Mouse (Mus musculus): ENCODE measurements around the gene Evi5. TPM values are rescaled to one million over a fixed set of nuclear protein-coding genes. Genes with fewer than 3 reads are reported as not detected.

Gene Evi5
- polyA plus RNA-seq (2015; fragmentation: Nextera tagmentation; extraction: Ambion mirVana): 60.3 and 63.6 TPM in 2 replicates

DNA sequence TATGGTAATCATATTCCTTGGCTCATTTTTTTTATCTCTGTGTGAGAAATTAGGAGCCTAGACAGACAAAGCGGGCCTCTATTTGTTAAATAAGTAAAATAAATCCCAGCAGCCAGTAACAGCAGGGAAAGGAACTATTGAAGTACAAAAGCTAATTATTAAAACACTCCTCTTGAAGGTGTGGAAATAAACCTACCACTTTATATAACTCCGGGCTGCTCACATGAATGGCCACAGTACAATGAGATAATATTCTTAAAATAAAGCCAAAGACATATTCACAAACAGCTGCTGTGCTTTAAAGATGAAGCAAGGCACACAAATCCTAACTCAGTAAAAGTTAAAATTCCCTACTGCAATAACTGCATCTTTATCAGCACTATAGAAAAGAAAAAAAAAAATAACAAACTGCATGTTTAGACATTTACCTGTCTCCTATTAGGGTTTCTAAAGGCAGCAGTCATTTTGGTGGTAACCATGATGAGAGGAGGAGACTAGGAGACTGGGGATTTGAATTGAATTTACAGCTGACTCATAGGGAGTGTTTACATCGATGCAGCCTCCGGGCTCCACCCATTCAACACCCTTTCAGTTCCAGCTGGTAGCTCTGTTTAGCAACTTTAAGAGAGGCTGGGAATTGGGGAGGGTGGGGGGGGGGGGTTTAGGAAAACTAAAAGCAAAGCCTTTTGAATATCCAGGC lies at the start of gene Evi5:
Evi5 (minus strand) TSS at position 547 of the 700 bp plus-strand sequence.
- WGBS: 35% methylated on average over 4 of the region's 4 CpGs
- H3K4me1 ChIP-seq: no peaks in the 10 kb centered on the region
- no peak within 1 kb of the TSS for H3K4me2 ChIP-seq
- H3K27me3 ChIP-seq: no peaks in the 10 kb centered on the region
- no peak within 1 kb of the TSS for H3K4me3 ChIP-seq
- no peak for ATAC-seq (ENCODE audit: insufficient number of reproducible peaks, low FRiP score, low TSS enrichment, low read depth)
- H3K9me3 ChIP-seq: no peaks in the 10 kb centered on the region
- H3K27ac ChIP-seq: no peak within 1 kb of the TSS
- no peak within 1 kb of the TSS for H3K9ac ChIP-seq
- no peaks in the 10 kb centered on the region for H3K36me3 ChIP-seq

DNA sequence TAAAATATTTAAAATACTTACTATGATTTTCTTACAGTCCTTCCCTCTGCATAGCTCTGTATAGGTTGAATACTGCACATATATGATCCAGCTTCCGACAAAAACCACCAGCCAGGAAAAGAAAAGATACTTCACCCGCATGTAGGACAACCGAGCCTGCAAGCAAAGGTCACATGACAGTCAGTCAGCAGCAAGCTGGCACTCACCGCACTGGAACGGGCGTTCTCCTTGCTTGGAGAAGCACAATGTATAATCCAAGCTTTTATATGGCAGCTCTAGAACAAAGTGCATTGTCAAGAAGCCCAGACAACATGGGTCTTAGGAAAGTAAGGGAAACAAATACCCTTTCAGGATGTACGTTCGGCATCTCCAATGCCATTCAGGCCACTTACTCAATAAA lies 49.7 kb upstream of the Evi5 start:
- Histone ChIP-seq H3K9ac (no peak overlapping the region), H3K4me1 (no peaks in the 10 kb centered on the region), H3K36me3 (no peaks in the 10 kb centered on the region), H3K27me3 (no peaks in the 10 kb centered on the region), H3K27ac (no peak overlapping the region), H3K9me3 (no peaks in the 10 kb centered on the region), H3K4me2 (no peak overlapping the region), H3K4me3 (no peak overlapping the region)
- 84% methylated on average over 8 of the region's 8 CpGs for WGBS
- ATAC-seq (ENCODE audit: insufficient number of reproducible peaks, low FRiP score, low TSS enrichment, low read depth): no peak

DNA sequence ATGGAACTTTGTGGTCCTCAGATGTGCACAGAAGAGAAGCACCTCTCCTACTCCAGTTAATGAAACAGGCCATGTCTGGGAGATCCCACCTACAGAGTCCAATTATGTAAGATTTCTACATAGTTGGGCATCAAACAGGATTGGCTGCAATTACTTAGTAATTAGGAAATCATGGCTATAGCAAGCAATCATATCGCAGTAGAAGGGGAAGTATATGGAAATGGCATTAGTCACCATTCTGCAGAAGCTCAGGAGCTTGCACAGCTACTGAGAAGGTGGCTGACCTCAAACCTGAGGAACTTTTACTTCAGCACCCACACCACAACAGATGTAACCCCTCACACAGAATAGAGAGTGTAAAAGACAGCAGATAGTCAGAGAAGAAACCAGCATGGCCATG lies 47.9 kb upstream of the Evi5 start:
- Histone ChIP-seq H3K27ac (no peak overlapping the region), H3K4me3 (no peak overlapping the region), H3K9ac (no peak overlapping the region), H3K9me3 (no peaks in the 10 kb centered on the region), H3K36me3 (no peaks in the 10 kb centered on the region), H3K27me3 (no peaks in the 10 kb centered on the region), H3K4me2 (no peak overlapping the region), H3K4me1 (no peaks in the 10 kb centered on the region)
- WGBS: 84% methylated on average over 1 of the region's 1 CpGs
- no peak for ATAC-seq (ENCODE audit: insufficient number of reproducible peaks, low FRiP score, low TSS enrichment, low read depth)

DNA sequence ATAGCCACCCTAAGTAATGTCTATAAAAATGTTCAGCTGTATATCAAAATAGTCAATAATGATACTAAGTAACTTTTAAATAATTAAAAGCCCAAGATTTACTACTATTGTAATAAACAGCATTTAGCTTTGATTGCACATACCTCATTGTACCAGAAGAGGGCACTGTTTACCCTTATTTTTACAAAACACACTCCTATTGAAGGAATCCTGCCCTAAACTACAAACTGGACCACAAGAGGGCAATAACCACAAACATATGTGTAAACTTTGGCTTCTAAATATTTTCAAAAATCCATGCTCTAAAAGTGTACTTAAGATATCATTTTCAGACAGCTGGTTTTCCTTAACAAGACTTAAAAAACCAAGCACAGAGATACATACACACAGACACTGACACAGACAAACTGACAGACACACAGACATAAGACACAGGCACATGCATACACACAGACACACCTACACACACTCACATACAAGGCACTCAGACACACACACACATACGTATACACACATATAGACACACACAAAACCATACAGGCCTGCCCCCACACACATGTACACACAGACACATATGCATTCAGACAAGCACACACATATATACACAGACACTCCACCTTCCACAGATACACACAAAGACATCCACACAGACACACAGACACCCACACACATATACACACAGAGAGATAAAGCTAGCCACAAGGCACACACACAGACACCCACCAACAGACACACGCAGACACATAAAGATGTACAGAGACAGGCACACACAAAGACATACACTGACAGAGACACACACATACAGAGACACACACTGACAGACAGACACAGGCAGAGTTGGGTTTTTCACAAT lies 46.7 kb upstream of the Evi5 start:
- Histone ChIP-seq H3K4me2 (no peak overlapping the region), H3K27ac (no peak overlapping the region), H3K4me3 (no peak overlapping the region), H3K36me3 (no peaks in the 10 kb centered on the region), H3K4me1 (no peaks in the 10 kb centered on the region), H3K27me3 (no peaks in the 10 kb centered on the region), H3K9ac (no peak overlapping the region), H3K9me3 (no peaks in the 10 kb centered on the region)
- 78% methylated on average over 2 of the region's 2 CpGs for WGBS
- no peak for ATAC-seq (ENCODE audit: insufficient number of reproducible peaks, low FRiP score, low TSS enrichment, low read depth)

DNA sequence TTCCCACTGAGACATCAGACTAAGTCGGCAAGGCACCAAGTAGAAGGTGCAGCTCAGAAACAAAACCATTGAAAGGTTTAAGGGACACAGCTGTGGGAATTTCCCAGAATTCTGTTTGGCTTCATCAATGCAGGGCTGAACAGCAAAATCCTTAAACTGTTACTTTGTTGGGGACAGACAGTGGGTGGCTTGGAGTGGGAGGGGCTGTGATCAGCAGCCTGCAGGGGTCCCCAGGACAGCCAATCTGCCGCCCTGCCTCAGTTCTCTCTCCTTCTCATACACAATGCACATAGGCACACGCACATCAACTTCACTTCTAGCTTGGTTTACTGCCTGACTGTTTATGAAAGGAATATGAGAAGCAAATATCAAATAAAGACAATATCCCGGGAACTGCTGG lies 40.4 kb upstream of the Evi5 start:
- 46% methylated on average over 4 of the region's 4 CpGs for WGBS
- Histone ChIP-seq H3K4me2 (no peak overlapping the region), H3K9ac (no peak overlapping the region), H3K27me3 (no peaks in the 10 kb centered on the region), H3K4me3 (no peak overlapping the region), H3K9me3 (no peaks in the 10 kb centered on the region), H3K4me1 (no peaks in the 10 kb centered on the region), H3K36me3 (0 out of 2 replicates have a peak, but pooled peaks cover 6% of the 10 kb centered on the region), H3K27ac (no peak overlapping the region)
- ATAC-seq (ENCODE audit: insufficient number of reproducible peaks, low FRiP score, low TSS enrichment, low read depth): no peak

DNA sequence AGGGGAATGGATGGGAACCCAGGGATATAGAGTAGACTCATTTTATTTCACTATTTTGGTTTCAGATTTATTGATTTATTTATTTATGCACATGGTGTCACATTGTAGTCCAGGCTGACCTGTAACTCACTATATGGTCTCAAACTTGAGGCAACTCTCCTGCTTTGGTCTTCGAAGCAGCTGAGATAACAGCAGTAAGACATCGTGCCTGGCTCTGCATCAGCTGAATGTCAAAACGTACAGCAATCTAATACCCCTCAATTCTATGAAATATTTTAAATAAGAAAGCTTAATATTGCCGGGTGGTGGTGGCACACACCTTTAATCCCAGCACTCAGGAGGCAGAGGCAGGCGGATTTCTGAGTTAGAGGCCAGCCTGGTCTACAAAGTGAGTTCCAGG lies 36.1 kb upstream of the Evi5 start:
- 89% methylated on average over 5 of the region's 5 CpGs for WGBS

DNA sequence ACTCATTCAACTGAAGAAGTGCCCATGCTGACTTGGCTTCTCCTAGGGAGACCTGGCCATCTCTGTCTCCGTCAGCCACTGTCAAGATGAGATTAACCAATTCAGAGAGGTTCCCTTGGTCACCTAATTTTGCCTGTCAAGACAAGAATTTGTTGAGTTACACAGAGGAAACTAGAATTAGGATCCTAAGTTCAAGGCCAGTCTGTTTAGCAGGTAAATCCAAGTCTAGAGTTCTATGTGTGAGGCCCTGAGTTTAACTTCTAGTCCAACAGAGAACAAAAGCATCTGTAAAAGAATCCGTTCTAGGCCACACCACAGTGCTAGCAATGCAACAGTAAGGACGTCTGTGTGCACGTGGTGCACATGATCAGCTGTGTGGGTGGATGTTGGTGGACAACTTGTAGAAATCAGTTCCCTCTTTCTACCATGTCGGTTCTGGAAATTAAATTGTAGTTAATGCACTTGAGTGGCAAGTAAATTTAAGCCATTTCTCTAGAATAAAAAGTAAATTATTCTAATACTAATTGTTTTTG lies 35.2 kb upstream of the Evi5 start:
- H3K9me3 ChIP-seq: no peaks in the 10 kb centered on the region
- H3K4me2 ChIP-seq: no peak overlapping the region
- 65% methylated on average over 5 of the region's 5 CpGs for WGBS
- H3K4me3 ChIP-seq: no peak overlapping the region
- H3K4me1 ChIP-seq: no peaks in the 10 kb centered on the region
- no peak for ATAC-seq (ENCODE audit: insufficient number of reproducible peaks, low FRiP score, low TSS enrichment, low read depth)
- H3K27ac ChIP-seq: no peak overlapping the region
- H3K9ac ChIP-seq: no peak overlapping the region
- H3K27me3 ChIP-seq: no peaks in the 10 kb centered on the region
- peaks cover 54% of the 10 kb centered on the region for H3K36me3 ChIP-seq

More for the DNA sequence above, 36.1 kb upstream of the Evi5 start:
- Histone ChIP-seq H3K4me2 (no peak overlapping the region), H3K9me3 (no peaks in the 10 kb centered on the region), H3K9ac (no peak overlapping the region), H3K4me1 (no peaks in the 10 kb centered on the region), H3K27ac (no peak overlapping the region), H3K36me3 (peaks cover 45% of the 10 kb centered on the region), H3K27me3 (no peaks in the 10 kb centered on the region), H3K4me3 (no peak overlapping the region)
- no peak for ATAC-seq (ENCODE audit: insufficient number of reproducible peaks, low FRiP score, low TSS enrichment, low read depth)

DNA sequence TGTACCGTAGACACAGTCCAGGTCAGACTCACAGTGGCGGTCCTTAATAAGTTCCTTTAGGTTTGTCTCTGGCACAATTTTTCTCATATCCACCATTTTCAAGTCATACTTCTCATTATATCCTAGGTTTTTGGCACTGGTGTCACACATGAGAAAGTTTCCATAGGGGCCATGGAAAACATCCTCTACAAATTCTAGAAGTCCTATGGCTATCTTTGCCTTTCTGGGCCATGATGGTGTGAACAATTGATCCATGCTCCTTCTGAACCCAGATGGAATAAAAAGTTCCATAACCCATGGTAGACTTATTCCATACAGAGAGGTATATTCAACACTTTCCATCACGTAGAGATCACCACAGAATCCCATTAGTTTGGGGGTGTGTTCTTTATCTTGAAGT lies 34.8 kb upstream of the Evi5 start:
- Histone ChIP-seq H3K4me3 (no peak overlapping the region), H3K9ac (no peak overlapping the region), H3K4me1 (no peaks in the 10 kb centered on the region), H3K4me2 (no peak overlapping the region), H3K9me3 (no peaks in the 10 kb centered on the region), H3K27me3 (no peaks in the 10 kb centered on the region), H3K27ac (no peak overlapping the region), H3K36me3 (peaks cover 59% of the 10 kb centered on the region)
- 82% methylated on average over 3 of the region's 3 CpGs for WGBS
- no peak for ATAC-seq (ENCODE audit: insufficient number of reproducible peaks, low FRiP score, low TSS enrichment, low read depth)

DNA sequence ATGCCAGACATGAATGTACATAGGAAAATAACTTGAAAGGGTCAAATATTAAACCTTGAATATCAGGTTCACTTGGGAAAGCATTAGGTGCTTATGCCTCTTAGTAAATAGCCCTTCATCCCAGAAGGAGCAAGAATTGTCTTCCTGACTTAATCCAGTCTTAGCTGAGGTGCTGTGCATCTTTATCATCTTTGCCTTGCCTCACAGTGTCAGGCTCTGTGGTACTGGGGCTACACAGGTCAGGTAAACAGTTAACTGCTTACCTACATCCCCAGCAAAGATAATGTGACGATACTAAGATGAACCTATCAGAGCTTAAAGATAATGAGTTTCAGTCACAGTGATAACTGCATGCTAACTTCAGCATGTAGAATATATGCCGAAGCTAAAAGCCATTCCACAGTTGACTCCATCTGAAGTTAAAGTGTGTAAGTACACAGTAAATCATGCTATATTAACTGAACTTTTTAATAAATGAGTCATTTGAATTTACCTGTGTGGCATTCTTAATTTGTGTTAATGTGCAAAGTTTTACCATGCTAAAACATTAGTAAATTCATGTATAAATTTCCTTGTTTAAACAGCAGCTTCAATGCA lies 33.7 kb upstream of the Evi5 start:
- WGBS: 89% methylated on average over 2 of the region's 2 CpGs
- Histone ChIP-seq H3K27ac (no peak overlapping the region), H3K27me3 (no peaks in the 10 kb centered on the region), H3K9ac (no peak overlapping the region), H3K4me2 (no peak overlapping the region), H3K9me3 (no peaks in the 10 kb centered on the region), H3K4me1 (no peaks in the 10 kb centered on the region), H3K36me3 (peaks cover 67% of the 10 kb centered on the region), H3K4me3 (no peak overlapping the region)
- ATAC-seq (ENCODE audit: insufficient number of reproducible peaks, low FRiP score, low TSS enrichment, low read depth): no peak

DNA sequence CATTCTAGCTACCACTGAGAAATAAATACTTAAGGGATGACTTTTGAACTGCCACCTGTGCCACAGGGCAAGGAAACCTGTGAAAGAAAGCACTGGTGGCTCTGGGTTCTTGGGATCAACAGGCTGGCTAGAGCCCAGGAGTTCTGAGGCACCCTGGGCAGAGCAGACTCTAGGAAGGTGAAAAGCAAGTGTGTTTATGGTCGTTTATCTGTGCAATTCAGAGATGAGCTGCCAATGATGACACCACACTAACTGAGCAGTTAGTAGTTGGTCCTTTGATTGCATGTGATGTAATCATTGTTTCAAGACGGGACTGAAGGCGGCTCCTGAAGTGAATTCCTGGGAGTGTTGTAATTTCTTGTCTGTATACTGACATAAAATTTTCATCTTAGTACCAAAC lies 29.4 kb upstream of the Evi5 start:
- Histone ChIP-seq H3K4me3 (no peak overlapping the region), H3K9me3 (no peaks in the 10 kb centered on the region), H3K4me1 (no peaks in the 10 kb centered on the region), H3K27me3 (no peaks in the 10 kb centered on the region), H3K9ac (no peak overlapping the region), H3K4me2 (no peak overlapping the region), H3K36me3 (peaks cover 67% of the 10 kb centered on the region), H3K27ac (no peak overlapping the region)
- 69% methylated on average over 3 of the region's 3 CpGs for WGBS
- ATAC-seq (ENCODE audit: insufficient number of reproducible peaks, low FRiP score, low TSS enrichment, low read depth): no peak

DNA sequence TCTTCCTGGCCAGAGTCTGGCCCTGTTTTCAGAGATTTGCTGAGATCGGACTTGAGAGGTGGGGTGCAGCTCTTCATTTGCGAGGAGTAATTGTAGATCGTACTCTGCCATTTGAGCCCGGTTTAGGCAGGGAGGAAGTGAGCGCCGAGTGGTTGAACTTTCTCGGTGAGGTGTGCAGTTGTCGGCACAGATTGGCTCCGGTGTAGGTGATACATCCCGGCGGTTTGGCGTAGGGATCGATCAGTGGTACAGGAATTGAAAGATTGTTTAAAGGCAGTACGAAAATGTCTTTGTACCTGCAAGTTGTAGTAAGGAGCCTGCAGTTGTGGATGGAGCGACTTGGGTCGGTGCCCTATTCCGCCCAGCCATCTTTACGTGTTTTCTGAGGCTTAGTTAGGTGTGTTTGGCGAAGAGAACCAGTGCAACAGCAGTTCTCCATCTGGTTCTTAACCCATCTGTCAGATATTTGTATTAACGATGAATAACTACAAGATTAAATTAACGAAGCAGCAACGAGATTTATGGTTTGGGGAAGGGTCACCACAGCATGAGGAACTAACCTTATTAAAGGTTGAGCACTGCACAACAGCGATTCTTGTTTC lies 26.2 kb upstream of the Evi5 start:
- ATAC-seq (ENCODE audit: insufficient number of reproducible peaks, low FRiP score, low TSS enrichment, low read depth): no peak
- H3K4me2 ChIP-seq: peak overlapping the region; percentile 51
- WGBS: under 1% methylated on average over 23 of the region's 23 CpGs

More for the DNA sequence above, 26.2 kb upstream of the Evi5 start:
- Histone ChIP-seq H3K36me3 (peaks cover 38% of the 10 kb centered on the region), H3K4me3 (peak overlapping the region; percentile 64), H3K4me1 (no peaks in the 10 kb centered on the region), H3K9me3 (no peaks in the 10 kb centered on the region), H3K9ac (peak overlapping the region; percentile 77), H3K27me3 (no peaks in the 10 kb centered on the region), H3K27ac (peak overlapping the region; percentile 92)

Measured in limb, embryonic 15.5 days (tissue).